Comparison of ENCODE assay signal across 18 mouse cellular contexts in the genomic region with DNA sequence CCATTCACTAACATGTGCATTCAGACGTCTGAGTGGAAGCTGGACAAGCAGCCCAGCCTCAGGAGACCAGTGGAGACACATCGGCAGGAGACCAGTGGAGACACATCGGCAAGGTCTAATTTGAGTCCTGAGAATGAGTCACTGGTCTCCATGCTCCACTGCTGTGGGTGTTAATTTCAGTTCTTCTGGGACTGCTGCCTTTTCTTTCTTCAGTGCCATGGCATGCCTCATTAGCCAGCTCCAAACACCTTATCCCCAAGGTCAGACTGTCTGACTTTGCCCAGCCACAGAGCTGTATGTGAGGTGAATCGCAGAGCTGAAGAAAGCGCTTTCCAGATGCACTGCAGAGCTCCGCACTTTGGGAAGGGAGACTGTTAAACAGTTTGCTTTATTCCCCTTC.
A peak's percentile ranks its signal among the peaks of the same experiment; 100 is the strongest.
DNase-seq lines count a peak whose midpoint lies in the region; ATAC-seq lines count a peak whose summit lies in the region.
"Had no signal": no experiment of that assay in that cellular context is flagged by ENCODE, and none has a peak within 500 bp of the region (broad histone marks: within the 10 kb centered on the region; RNA-seq: fewer than 3 reads in every experiment).

No protein-coding gene starts in this region.

- H3K27ac ChIP-seq in hindbrain, embryonic 13.5 days: peak overlapping the region; percentile 23; the same call in 1 of the 2 replicates
- no peak overlapping the region for H3K27ac ChIP-seq in hindbrain, embryonic 14.5 days
- no peak overlapping the region for H3K27ac ChIP-seq in neural tube, embryonic 13.5 days (replicated peaks)
- H3K27ac ChIP-seq in kidney, embryonic 15.5 days: peak overlapping the region; percentile 59
- H3K27ac ChIP-seq: forebrain, embryonic 12.5 days; heart, embryonic 13.5 days had no signal

- 0 out of 2 replicates have a peak, but pooled peaks have one; percentile 22 for ATAC-seq in hindbrain, embryonic 13.5 days (ENCODE audit: low FRiP score)
- no peak for ATAC-seq in hindbrain, embryonic 14.5 days (ENCODE audit: low FRiP score)
- peak; percentile 19; the same call in 1 of the 2 replicates for ATAC-seq in neural tube, embryonic 13.5 days (ENCODE audit: low read depth)
- peak; percentile 93 for ATAC-seq in kidney, embryonic 15.5 days (replicated peaks; ENCODE audit: low FRiP score)
- ATAC-seq: activated CD4-positive, CD25-positive, alpha-beta regulatory T cell, adult 4 months; intestine, postnatal 0 days had no signal

- peak overlapping the region; percentile 19; the same call in 1 of the 2 replicates for H3K9ac ChIP-seq in hindbrain, embryonic 13.5 days
- H3K9ac ChIP-seq in hindbrain, embryonic 14.5 days: no peak overlapping the region
- H3K9ac ChIP-seq in neural tube, embryonic 13.5 days: no peak overlapping the region
- no peak overlapping the region for H3K9ac ChIP-seq in kidney, embryonic 15.5 days
- H3K9ac ChIP-seq: forebrain, embryonic 12.5 days; heart, embryonic 13.5 days had no signal

- WGBS in hindbrain, embryonic 13.5 days: 69% methylated on average over 6 of the region's 6 CpGs
- WGBS in hindbrain, embryonic 14.5 days: 76% methylated on average over 6 of the region's 6 CpGs
- WGBS in neural tube, embryonic 13.5 days: 79% methylated on average over 6 of the region's 6 CpGs
- 48% methylated on average over 6 of the region's 6 CpGs for WGBS in kidney, embryonic 15.5 days

- DNase-seq in hindbrain, embryonic 14.5 days (ENCODE audit: low spot score): no peak
- no peak for DNase-seq in neural tube, embryonic 10.5 days (ENCODE audit: extremely low spot score, low spot score)
- DNase-seq in thymus, postnatal 36 days: no peak
- no peak for DNase-seq in natural killer cell, adult 2 months (ENCODE audit: low spot score in 2 of 2)
- DNase-seq: adrenal gland, postnatal 36 days; B cell, adult 2 months; cerebellum, postnatal 14 days; heart, postnatal 4 days; layer of hippocampus, adult 9-11 months; lung, adult 18-20 months; retina, postnatal 1 day had no signal

- no peak overlapping the region for H3K4me3 ChIP-seq in hindbrain, embryonic 13.5 days
- no peak overlapping the region for H3K4me3 ChIP-seq in hindbrain, embryonic 14.5 days (replicated peaks; ENCODE audit: low read length)
- no peak overlapping the region for H3K4me3 ChIP-seq in neural tube, embryonic 13.5 days
- H3K4me3 ChIP-seq in kidney, embryonic 15.5 days (replicated peaks): no peak overlapping the region
- H3K4me3 ChIP-seq: forebrain, embryonic 12.5 days; heart, embryonic 13.5 days had no signal

- peaks cover 28% of the 10 kb centered on the region for H3K4me1 ChIP-seq in hindbrain, embryonic 13.5 days (replicated peaks)
- H3K4me1 ChIP-seq in hindbrain, embryonic 14.5 days (replicated peaks; ENCODE audit: control insufficient read depth, insufficient read depth, low read length): peaks cover 5% of the 10 kb centered on the region; the same call in 1 of the 2 replicates
- H3K4me1 ChIP-seq in neural tube, embryonic 13.5 days (replicated peaks): peaks cover 23% of the 10 kb centered on the region
- H3K4me1 ChIP-seq in kidney, embryonic 15.5 days: peaks cover 14% of the 10 kb centered on the region
- H3K4me1 ChIP-seq: forebrain, embryonic 12.5 days; heart, embryonic 13.5 days had no signal

- no peak overlapping the region for H3K4me2 ChIP-seq in hindbrain, embryonic 13.5 days
- H3K4me2 ChIP-seq in hindbrain, embryonic 14.5 days (replicated peaks): no peak overlapping the region
- H3K4me2 ChIP-seq in neural tube, embryonic 13.5 days: no peak overlapping the region
- H3K4me2 ChIP-seq in kidney, embryonic 15.5 days: peak overlapping the region; percentile 28; the same call in 1 of the 2 replicates
- H3K4me2 ChIP-seq: forebrain, embryonic 12.5 days; heart, embryonic 13.5 days had no signal

- H3K9me3 ChIP-seq in hindbrain, embryonic 13.5 days: no peaks in the 10 kb centered on the region
- H3K9me3 ChIP-seq in hindbrain, embryonic 14.5 days (ENCODE audit: control insufficient read depth, low read length): no peaks in the 10 kb centered on the region
- no peaks in the 10 kb centered on the region for H3K9me3 ChIP-seq in neural tube, embryonic 13.5 days
- H3K9me3 ChIP-seq in kidney, embryonic 15.5 days (replicated peaks): no peaks in the 10 kb centered on the region
- H3K9me3 ChIP-seq: forebrain, embryonic 12.5 days; heart, embryonic 13.5 days had no signal

- no peaks in the 10 kb centered on the region for H3K27me3 ChIP-seq in hindbrain, embryonic 13.5 days
- H3K27me3 ChIP-seq in hindbrain, embryonic 14.5 days (ENCODE audit: control insufficient read depth, insufficient read depth, low read length): no peaks in the 10 kb centered on the region
- H3K27me3 ChIP-seq in neural tube, embryonic 13.5 days: no peaks in the 10 kb centered on the region
- H3K27me3 ChIP-seq in kidney, embryonic 15.5 days: no peaks in the 10 kb centered on the region
- H3K27me3 ChIP-seq: forebrain, embryonic 12.5 days; heart, embryonic 13.5 days had no signal

- no peaks in the 10 kb centered on the region; the same call in 1 of the 2 replicates for H3K36me3 ChIP-seq in hindbrain, embryonic 13.5 days
- no peaks in the 10 kb centered on the region for H3K36me3 ChIP-seq in hindbrain, embryonic 14.5 days (replicated peaks; ENCODE audit: control insufficient read depth, insufficient read depth)
- H3K36me3 ChIP-seq in neural tube, embryonic 13.5 days: no peaks in the 10 kb centered on the region
- no peaks in the 10 kb centered on the region for H3K36me3 ChIP-seq in kidney, embryonic 15.5 days
- H3K36me3 ChIP-seq: forebrain, embryonic 12.5 days; heart, embryonic 13.5 days had no signal

Comparison
In these comparisons a context has a peak if more than half of its experiments do, and no peak if none do; other contexts are left out.
1. H3K27ac ChIP-seq: peak in hindbrain, embryonic 13.5 days (single experiment) and kidney, embryonic 15.5 days (single experiment); none in hindbrain, embryonic 14.5 days (single experiment) and neural tube, embryonic 13.5 days (single experiment).